Mouse (Mus musculus) olfactory bulb, adult 2 months (tissue): ENCODE results near the gene Rac3.

ENCODE experiments used
- CTCF ChIP-seq: fragments of 200-500 bp; IDR thresholded peaks from 2 replicates; pipeline ENCODE4 v1.5.1; 2012; ENCODE audit warnings: low read depth, mild to moderate bottlenecking, low read length, moderate library complexity; ENCODE audit not compliant: insufficient read depth
- POLR2A ChIP-seq: fragments of 200-500 bp; IDR thresholded peaks from 2 replicates; pipeline ENCODE4 v1.6.1; 2012; ENCODE audit warnings: mild to moderate bottlenecking, low read depth, low read length, moderate library complexity; ENCODE audit not compliant: insufficient read depth

- no peak for TF ChIP-seq POLR2A
- no peak for TF ChIP-seq CTCF
These were observed 2.0 kb upstream of the Rac3 start for GRCm38 (mm10) chr11:120719242-120719641.
